12 mouse cellular contexts compared by ENCODE assay signal in genomic region chr7:47054666-47055065, GRCm38 (mm10). TPM values are rescaled to one million over a fixed set of nuclear protein-coding genes. Genes with fewer than 3 reads are reported as not detected.
A peak's percentile ranks its signal among the peaks of the same experiment; 100 is the strongest.
DNase-seq lines count a peak whose midpoint lies in the region; ATAC-seq and TF ChIP-seq lines count a peak whose summit lies in the region.
"Had no signal": no experiment of that assay in that cellular context is flagged by ENCODE, and none has a peak within 500 bp of the region (broad histone marks: within the 10 kb centered on the region; RNA-seq: fewer than 3 reads in every experiment).

No protein-coding gene starts in this region.

- H3K4me2 ChIP-seq in forebrain, embryonic 15.5 days (replicated peaks) = no peak overlapping the region
- H3K4me2 ChIP-seq: embryonic facial prominence, embryonic 12.5 days; neural tube, embryonic 12.5 days had no signal

- peak; percentile 83 to 84 for DNase-seq in adrenal gland, adult (ENCODE audit: inconsistent age in 2 of 2, low spot score in 1 of 2)
- no peak for DNase-seq in adrenal gland, postnatal 4 days (ENCODE audit: low spot score in 2 of 2)
- peak; percentile 71 for DNase-seq in lung, postnatal 10 days
- no peak for DNase-seq in lung, adult 2 months
- peak; percentile 73 to 87 for DNase-seq in cerebellum, postnatal 10 days
- DNase-seq in kidney, postnatal 14 days = peak; percentile 79
- no peak for DNase-seq in thymus, postnatal 36 days
- DNase-seq: thymus, postnatal 25 days had no signal

- TF ChIP-seq POLR2A in lung, adult 2 months (IDR thresholded peaks at IDR 0.05; ENCODE audit: borderline replicate concordance, extremely low read depth, low read depth, low read length) = no peak

- no peaks in the 10 kb centered on the region for H3K36me3 ChIP-seq in forebrain, embryonic 15.5 days
- H3K36me3 ChIP-seq: G1E had no signal

- H3K4me1 ChIP-seq in lung, adult 2 months (ENCODE audit: control insufficient read depth, insufficient read depth, low read length) = peaks cover 5% of the 10 kb centered on the region; the same call in 1 of the 2 replicates
- peaks cover 23% of the 10 kb centered on the region for H3K4me1 ChIP-seq in forebrain, embryonic 15.5 days

- no peak overlapping the region for H3K9ac ChIP-seq in forebrain, embryonic 15.5 days (replicated peaks)
- H3K9ac ChIP-seq: embryonic facial prominence, embryonic 12.5 days; neural tube, embryonic 12.5 days had no signal

- ATAC-seq in forebrain, embryonic 15.5 days (replicated peaks) = no peak

- no peak for TF ChIP-seq CTCF in lung, adult 2 months (IDR thresholded peaks at IDR 0.05; ENCODE audit: insufficient read depth, low read length)

- H3K27ac ChIP-seq in forebrain, embryonic 15.5 days (replicated peaks) = no peak overlapping the region
- H3K27ac ChIP-seq: embryonic facial prominence, embryonic 12.5 days; neural tube, embryonic 12.5 days had no signal

- 67% methylated on average over 2 of the region's 2 CpGs for WGBS in lung, adult 2 months
- WGBS in forebrain, embryonic 15.5 days = 77% methylated on average over 2 of the region's 2 CpGs

- no peak overlapping the region for H3K4me3 ChIP-seq in lung, adult 2 months (replicated peaks; ENCODE audit: extremely low read depth, low read depth, low read length)
- H3K4me3 ChIP-seq in forebrain, embryonic 15.5 days = no peak overlapping the region
- H3K4me3 ChIP-seq: embryonic facial prominence, embryonic 12.5 days; neural tube, embryonic 12.5 days had no signal

- no peaks in the 10 kb centered on the region for H3K27me3 ChIP-seq in forebrain, embryonic 15.5 days
- H3K27me3 ChIP-seq: embryonic facial prominence, embryonic 12.5 days; neural tube, embryonic 12.5 days had no signal

- H3K9me3 ChIP-seq in forebrain, embryonic 15.5 days = no peaks in the 10 kb centered on the region
- H3K9me3 ChIP-seq: embryonic facial prominence, embryonic 12.5 days; neural tube, embryonic 12.5 days had no signal

RNA-seq across cellular contexts. Expression of gene Tmem86a, which starts 4.3 kb away (rescaled TPM):
- total RNA-seq in adrenal gland, postnatal 4 days (2021) = 10 to 100 TPM; 35.2 to 42.8 TPM
- 28.2 and 32.8 TPM in 2 replicates for polyA plus RNA-seq in lung, adult 2 months (2012; rRNA removed)
- polyA plus RNA-seq in forebrain, embryonic 15.5 days (2015; fragmentation: Nextera tagmentation; extraction: Ambion mirVana) = 25.4 and 25.7 TPM in 2 replicates

RNA-seq across cellular contexts. Expression of gene Spty2d1, which starts 46.5 kb away (rescaled TPM):
- 10 to 100 TPM; 16.6 to 18.2 TPM for total RNA-seq in adrenal gland, postnatal 4 days (2021)
- 5.2 and 5.6 TPM in 2 replicates for polyA plus RNA-seq in lung, adult 2 months (2012; rRNA removed)
- polyA plus RNA-seq in forebrain, embryonic 15.5 days (2015; fragmentation: Nextera tagmentation; extraction: Ambion mirVana) = 11.5 and 12.2 TPM in 2 replicates

Comparison
In these comparisons a context has a peak if more than half of its experiments do, and no peak if none do; other contexts are left out.
1. DNase-seq: peak in adrenal gland, adult (2 of 2), lung, postnatal 10 days (single experiment), cerebellum, postnatal 10 days (2 of 2) and kidney, postnatal 14 days (single experiment); none in adrenal gland, postnatal 4 days (0 of 2), lung, adult 2 months (single experiment) and thymus, postnatal 36 days (0 of 2).